Mouse (Mus musculus) lung, embryonic 15.5 days (tissue): ENCODE measurements at regions not wholly inside any gene's neighbourhood (a gene's known extent, or its start where the extent isn't known, plus 50 kb on each side); places are given as distances from the start of the nearest gene placed in this dataset.

Experiments
- ATAC-seq: fragments of 200-750 bp; cut with Nextera tagmentation; 2 replicates; pipeline ENCODE4 v1.8.0; 2017; ENCODE audit warnings: moderate number of reproducible peaks, borderline replicate concordance; ENCODE audit not compliant: low FRiP score, low TSS enrichment; ENCODE audit errors: extremely low read depth
- H3K27ac ChIP-seq: fragments of 300-500 bp; sonication (generic); 2 replicates; pipeline ENCODE4 v1.5.1; 2015; ENCODE audit warnings: moderate library complexity, mild to moderate bottlenecking, inconsistent platforms
- H3K27me3 ChIP-seq: fragments of 300-500 bp; sonication (generic); 2 replicates; pipeline ENCODE4 v1.6.1; 2015; ENCODE audit warnings: inconsistent platforms
- H3K36me3 ChIP-seq: fragments of 300-500 bp; sonication (generic); 2 replicates; pipeline ENCODE4 v1.6.1; 2015; ENCODE audit warnings: inconsistent platforms
- H3K4me1 ChIP-seq: fragments of 300-500 bp; sonication (generic); 2 replicates; pipeline ENCODE4 v1.6.1; 2015; ENCODE audit warnings: inconsistent platforms
- H3K4me2 ChIP-seq: fragments of 300-500 bp; sonication (generic); 2 replicates; pipeline ENCODE4 v1.6.1; 2015; ENCODE audit warnings: inconsistent platforms, mild to moderate bottlenecking, moderate library complexity
- H3K4me3 ChIP-seq: fragments of 300-500 bp; sonication (generic); 2 replicates; pipeline ENCODE4 v1.5.1; 2015; ENCODE audit warnings: mild to moderate bottlenecking, inconsistent platforms
- H3K9ac ChIP-seq: fragments of 300-500 bp; sonication (generic); 2 replicates; pipeline ENCODE4 v1.6.1; 2015; ENCODE audit warnings: inconsistent platforms
- H3K9me3 ChIP-seq: fragments of 300-500 bp; sonication (generic); 2 replicates; pipeline ENCODE4 v1.6.1; 2016; ENCODE audit warnings: inconsistent platforms
- WGBS: fragments of 180-500 bp; shearing (Covaris S2); methylation state at CpG from one replicate; pipeline ENCODE4 v1.1.7; 2015; 5-methylcytosine and 5-hydroxymethylcytosine counted together

DNA sequence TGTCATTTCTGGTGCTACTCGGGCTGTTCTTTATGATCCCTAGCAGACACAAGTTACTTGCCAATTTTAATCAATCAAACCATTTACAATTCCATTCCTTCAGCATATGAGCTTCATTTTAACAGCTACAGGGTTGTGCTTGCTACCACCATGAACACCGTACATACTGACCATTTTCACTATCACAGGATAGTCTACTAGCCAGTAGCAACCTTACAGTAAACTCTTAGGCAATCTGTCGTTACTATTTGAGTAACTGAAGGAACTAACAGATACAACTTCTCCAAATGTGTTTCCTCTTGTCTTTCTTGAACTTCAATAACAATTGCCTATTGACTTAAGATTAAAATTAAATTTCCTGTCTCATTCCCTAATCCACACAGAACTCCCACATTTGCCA lies 67.9 kb upstream of the Nckap5 start:
- Histone ChIP-seq H3K27me3 (no peaks in the 10 kb centered on the region), H3K27ac (no peak overlapping the region), H3K4me3 (no peak overlapping the region), H3K4me1 (no peaks in the 10 kb centered on the region), H3K9ac (no peak overlapping the region), H3K9me3 (no peaks in the 10 kb centered on the region), H3K4me2 (no peak overlapping the region), H3K36me3 (no peaks in the 10 kb centered on the region)
- 69% methylated on average over 3 of the region's 3 CpGs for WGBS
- no peak for ATAC-seq

DNA sequence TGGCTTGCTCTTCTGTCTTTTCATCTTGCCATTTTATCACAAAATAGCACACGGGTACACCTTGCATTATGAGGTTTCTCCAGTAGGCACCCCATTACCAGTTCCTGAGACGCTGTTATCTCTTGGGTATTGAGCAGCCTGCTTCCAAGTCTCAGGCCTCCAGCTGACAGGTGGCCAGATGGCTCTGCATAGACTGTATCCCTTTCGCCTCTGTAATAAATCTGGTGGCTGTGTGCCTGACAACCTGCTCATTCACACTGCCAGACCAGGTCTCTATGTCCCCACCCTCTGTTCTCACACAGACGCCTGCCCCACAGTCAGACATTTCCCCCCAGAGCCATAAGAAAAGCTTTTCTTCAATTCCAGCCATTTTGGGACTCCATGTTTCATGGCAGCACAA lies 66.3 kb upstream of the Nckap5 start:
- H3K9me3 ChIP-seq, result no peaks in the 10 kb centered on the region
- ATAC-seq, result no peak
- H3K4me3 ChIP-seq, result no peak overlapping the region
- H3K4me1 ChIP-seq, result no peaks in the 10 kb centered on the region
- 65% methylated on average over 4 of the region's 4 CpGs for WGBS
- no peaks in the 10 kb centered on the region for H3K36me3 ChIP-seq
- no peak overlapping the region for H3K4me2 ChIP-seq
- no peaks in the 10 kb centered on the region for H3K27me3 ChIP-seq
- no peak overlapping the region for H3K27ac ChIP-seq
- no peak overlapping the region for H3K9ac ChIP-seq

DNA sequence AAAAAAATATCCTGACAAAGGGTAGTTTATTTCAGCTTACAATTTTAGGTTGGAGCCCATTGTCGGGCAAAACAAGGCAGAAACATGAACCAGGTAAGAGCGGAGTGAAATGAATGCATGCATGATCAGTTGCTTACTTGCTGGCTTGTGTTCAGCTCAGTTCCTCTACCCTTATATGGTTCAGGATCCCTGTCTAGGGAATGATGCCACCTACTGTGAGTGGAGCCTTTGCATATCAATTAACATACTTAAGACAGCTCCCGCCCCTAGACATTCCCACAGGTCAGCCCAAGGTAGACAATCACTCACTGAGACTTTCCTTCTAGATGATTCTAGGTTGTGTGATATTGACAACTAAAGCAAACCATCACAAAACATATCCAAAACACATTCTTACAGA lies 50.2 kb upstream of the Nckap5 start:
- Histone ChIP-seq H3K4me3 (no peak overlapping the region), H3K4me2 (no peak overlapping the region), H3K9ac (no peak overlapping the region), H3K9me3 (no peaks in the 10 kb centered on the region), H3K27me3 (no peaks in the 10 kb centered on the region), H3K4me1 (no peaks in the 10 kb centered on the region), H3K27ac (no peak overlapping the region), H3K36me3 (no peaks in the 10 kb centered on the region)
- WGBS, result 95% methylated on average over 3 of the region's 3 CpGs
- no peak for ATAC-seq
